Mouse (Mus musculus) embryonic facial prominence, embryonic 10.5 days (tissue): ENCODE measurements at regions not wholly inside any gene's neighbourhood (a gene's known extent, or its start where the extent isn't known, plus 50 kb on each side); places are given as distances from the start of the nearest gene placed in this dataset.

Experiments
- DNase-seq: peaks from one replicate; pipeline ENCODE4 v3.0.0-alpha.2; 2017; ENCODE audit warnings: low spot score
- H3K27ac ChIP-seq: fragments of 300-500 bp; sonication (generic); replicated peaks from 2 replicates; pipeline ENCODE4 v1.5.1; 2016; ENCODE audit warnings: mild to moderate bottlenecking
- H3K27me3 ChIP-seq: fragments of 300-500 bp; sonication (generic); replicated peaks from 2 replicates; pipeline ENCODE4 v1.6.1; 2016; ENCODE audit warnings: low read depth, mild to moderate bottlenecking; ENCODE audit not compliant: poor library complexity, severe bottlenecking
- H3K36me3 ChIP-seq: fragments of 300-500 bp; sonication (generic); replicated peaks from 2 replicates; pipeline ENCODE4 v1.6.1; 2016; ENCODE audit warnings: mild to moderate bottlenecking, moderate library complexity
- H3K4me1 ChIP-seq: fragments of 300-500 bp; sonication (generic); 2 replicates; pipeline ENCODE4 v1.6.1; 2016
- H3K4me3 ChIP-seq: fragments of 300-500 bp; sonication (generic); 2 replicates; pipeline ENCODE4 v1.5.1; 2016; ENCODE audit warnings: mild to moderate bottlenecking, moderate library complexity
- H3K9me3 ChIP-seq: fragments of 300-500 bp; sonication (generic); 2 replicates; pipeline ENCODE4 v1.6.1; 2016; ENCODE audit warnings: mild to moderate bottlenecking
- WGBS: fragments of 180-500 bp; shearing (Covaris S2); methylation state at CpG from one replicate; pipeline ENCODE4 v1.1.7; 2016; 5-methylcytosine and 5-hydroxymethylcytosine counted together

DNA sequence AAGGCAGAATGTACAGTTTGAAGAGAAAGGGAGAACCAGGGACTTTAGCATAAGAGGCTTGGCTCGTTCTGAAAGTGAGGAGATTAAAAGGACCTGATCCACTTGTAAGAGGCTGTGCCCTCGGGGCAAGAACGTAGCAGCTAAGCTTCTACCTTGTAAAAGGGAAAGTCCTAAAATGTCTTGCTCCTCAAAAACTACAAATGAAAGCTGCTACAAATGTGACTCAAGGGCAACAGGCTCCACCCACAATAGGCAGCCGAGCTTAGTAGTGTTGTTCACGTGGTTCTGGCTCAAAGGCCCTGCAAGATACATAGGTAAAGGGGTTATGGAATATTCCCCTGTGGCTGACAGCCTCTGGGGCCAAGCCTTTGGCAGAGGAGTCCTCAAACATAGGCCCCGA, 192.7 kb upstream of the Zfp703 start:
- Histone ChIP-seq H3K9me3 (no peaks in the 10 kb centered on the region), H3K4me3 (no peak overlapping the region), H3K27ac (no peak overlapping the region), H3K36me3 (no peaks in the 10 kb centered on the region), H3K4me1 (peaks cover 5% of the 10 kb centered on the region), H3K27me3 (peaks cover 33% of the 10 kb centered on the region)
- 70% methylated on average over 6 of the region's 6 CpGs for WGBS
- no peak for DNase-seq

DNA sequence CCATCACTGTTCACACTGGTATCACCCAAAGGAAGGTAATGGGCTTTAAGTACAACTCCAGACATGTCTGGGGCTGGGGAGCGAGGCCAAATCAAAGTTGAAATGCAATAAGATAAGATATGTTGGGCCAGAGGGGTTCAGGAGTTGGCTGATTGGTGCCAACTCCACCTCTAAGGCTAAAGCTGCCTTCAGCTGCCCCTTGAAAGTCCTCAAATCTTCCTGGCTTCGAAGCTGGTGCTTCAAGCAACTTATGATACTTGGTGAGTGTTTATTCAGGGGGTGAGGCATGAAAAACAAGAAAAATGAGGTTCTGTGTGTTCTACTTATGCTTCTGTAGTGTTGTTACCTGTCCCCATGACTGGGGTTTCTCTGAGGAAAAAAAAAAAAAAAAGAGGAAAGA, 185.3 kb upstream of the Zfp703 start:
- H3K27me3 ChIP-seq: no peaks in the 10 kb centered on the region; the same call in 1 of the 2 replicates
- H3K4me1 ChIP-seq: peaks cover 6% of the 10 kb centered on the region; the same call in 1 of the 2 replicates
- no peaks in the 10 kb centered on the region for H3K9me3 ChIP-seq
- no peak for DNase-seq
- WGBS: 84% methylated on average over 2 of the region's 2 CpGs
- H3K36me3 ChIP-seq: no peaks in the 10 kb centered on the region
- H3K4me3 ChIP-seq: no peak overlapping the region
- no peak overlapping the region for H3K27ac ChIP-seq

DNA sequence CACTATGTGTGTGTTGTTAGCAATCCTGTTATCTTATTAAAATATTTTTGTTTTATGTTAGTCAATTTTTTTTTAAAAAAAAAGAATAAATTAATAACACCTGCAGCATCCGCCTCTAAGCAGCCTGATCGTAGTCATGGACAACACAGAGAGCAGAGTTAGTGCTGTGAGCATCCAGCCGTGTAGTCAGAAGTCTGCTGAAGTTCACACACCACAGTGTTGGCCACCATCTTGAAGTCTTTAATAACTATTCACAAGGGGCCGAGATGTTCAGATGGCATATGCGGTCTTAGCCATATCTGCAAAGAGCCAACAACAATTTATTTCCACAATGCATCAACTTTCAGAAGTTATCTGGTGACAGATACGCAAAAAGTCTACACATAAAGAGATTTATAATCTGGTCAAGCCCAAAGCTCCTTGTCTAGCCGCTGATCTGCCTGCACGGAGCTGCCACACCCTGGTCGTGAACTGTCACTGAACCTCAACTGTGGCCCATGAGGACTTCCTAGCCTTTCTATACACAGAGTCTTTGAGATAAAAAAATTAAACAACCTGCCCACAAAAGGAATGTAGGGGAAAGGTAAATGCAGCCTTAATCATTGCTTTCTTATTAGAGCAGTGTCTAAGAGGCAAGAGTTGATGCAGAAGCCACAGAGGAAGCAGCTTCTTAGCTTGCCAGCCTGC, 183.4 kb upstream of the Zfp703 start:
- DNase-seq: no peak
- no peak overlapping the region for H3K27ac ChIP-seq
- H3K9me3 ChIP-seq: no peaks in the 10 kb centered on the region
- WGBS: 90% methylated on average over 9 of the region's 9 CpGs
- peaks cover 6% of the 10 kb centered on the region; the same call in 1 of the 2 replicates for H3K4me1 ChIP-seq
- peaks cover 6% of the 10 kb centered on the region; the same call in 1 of the 2 replicates for H3K27me3 ChIP-seq
- H3K36me3 ChIP-seq: no peaks in the 10 kb centered on the region
- no peak overlapping the region for H3K4me3 ChIP-seq

DNA sequence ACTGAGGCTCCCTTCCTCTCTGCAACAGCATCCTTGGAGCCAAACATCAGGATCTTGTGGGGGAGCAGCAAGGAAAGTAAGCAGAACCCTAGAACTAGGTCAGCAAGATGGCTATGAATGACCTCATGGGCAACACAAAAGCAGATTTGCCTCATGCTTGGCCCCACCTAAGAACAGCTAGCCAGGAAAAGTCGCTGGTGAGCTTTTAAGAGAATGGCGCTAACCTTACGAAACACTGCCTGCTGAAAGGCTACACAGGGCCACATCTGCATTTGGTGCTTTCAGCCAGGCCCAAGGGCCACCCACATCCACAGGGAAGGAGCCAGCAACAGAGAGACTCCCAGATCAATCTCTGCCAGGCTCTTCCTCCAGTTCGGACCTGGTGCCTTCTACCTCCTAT, 182.7 kb upstream of the Zfp703 start:
- Histone ChIP-seq H3K27ac (no peak overlapping the region), H3K36me3 (no peaks in the 10 kb centered on the region), H3K4me1 (peaks cover 6% of the 10 kb centered on the region; the same call in 1 of the 2 replicates), H3K9me3 (no peaks in the 10 kb centered on the region), H3K27me3 (peaks cover 12% of the 10 kb centered on the region; the same call in 1 of the 2 replicates), H3K4me3 (no peak overlapping the region)
- no peak for DNase-seq
- WGBS: 92% methylated on average over 4 of the region's 4 CpGs

DNA sequence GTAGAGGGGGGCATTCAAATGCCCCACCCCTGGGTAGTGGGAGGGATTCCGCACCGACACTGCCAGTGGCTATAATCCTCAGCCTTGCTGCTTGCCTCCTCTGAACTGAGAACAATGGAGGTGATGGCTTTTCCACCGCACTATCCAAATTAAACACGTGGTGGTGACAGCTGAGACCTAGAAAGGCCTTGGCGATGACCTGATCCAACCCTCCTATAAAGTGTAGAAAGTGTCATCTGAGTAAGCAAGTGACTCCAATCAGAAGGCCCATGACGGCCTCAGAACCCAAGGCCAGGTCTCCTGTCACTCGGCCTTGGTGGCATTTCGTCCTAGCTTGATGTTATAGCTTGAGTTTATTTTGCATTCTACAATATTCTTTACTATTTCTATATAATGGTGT, 181.5 kb upstream of the Zfp703 start:
- Histone ChIP-seq H3K4me3 (no peak overlapping the region), H3K4me1 (peaks cover 6% of the 10 kb centered on the region; the same call in 1 of the 2 replicates), H3K27ac (no peak overlapping the region), H3K36me3 (no peaks in the 10 kb centered on the region), H3K9me3 (no peaks in the 10 kb centered on the region), H3K27me3 (peaks cover 13% of the 10 kb centered on the region; the same call in 1 of the 2 replicates)
- 80% methylated on average over 8 of the region's 8 CpGs for WGBS
- DNase-seq: no peak

DNA sequence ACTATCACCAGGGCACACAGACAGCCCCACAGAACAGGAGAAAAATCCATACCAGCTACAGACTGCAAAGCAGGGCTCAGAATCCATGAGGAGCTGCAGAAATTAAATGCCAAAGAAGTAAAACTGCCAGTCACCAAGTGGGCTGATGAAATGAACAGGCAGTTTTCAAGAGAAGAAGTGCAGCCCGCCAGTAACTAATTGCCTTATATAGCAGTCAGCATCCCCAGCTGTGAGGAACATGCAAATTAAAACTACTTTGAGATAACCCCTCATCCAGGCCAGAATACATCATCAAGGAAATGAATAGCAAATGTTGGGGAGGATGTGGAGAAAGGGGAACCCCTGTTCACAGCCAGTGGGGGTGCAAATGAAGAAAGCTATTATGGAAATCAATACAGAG, 177.3 kb upstream of the Zfp703 start:
- Histone ChIP-seq H3K36me3 (no peaks in the 10 kb centered on the region), H3K4me1 (peaks cover 18% of the 10 kb centered on the region), H3K9me3 (no peaks in the 10 kb centered on the region), H3K27me3 (peaks cover 48% of the 10 kb centered on the region), H3K27ac (no peak overlapping the region), H3K4me3 (no peak overlapping the region)
- DNase-seq: no peak
- WGBS: 55% methylated on average over 1 of the region's 1 CpGs

DNA sequence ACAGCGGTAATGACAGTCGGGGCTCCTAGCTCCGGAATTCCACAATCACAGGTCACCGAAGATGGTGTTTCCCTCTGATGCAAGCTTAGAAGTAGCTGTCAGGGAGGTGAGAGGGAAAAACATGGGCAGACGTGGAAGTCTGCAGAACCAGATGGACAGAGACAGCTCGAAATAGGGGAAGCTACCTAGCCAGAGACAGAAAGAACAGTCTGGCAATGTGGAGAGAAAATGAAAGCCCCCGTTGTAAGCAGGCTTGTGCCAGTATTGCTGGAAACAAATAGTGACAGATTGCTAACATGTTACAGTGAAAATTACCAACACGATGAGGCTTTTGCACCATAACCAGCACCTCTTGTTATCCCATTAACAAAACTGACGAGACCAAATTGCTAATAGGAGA, 173.0 kb upstream of the Zfp703 start:
- no peaks in the 10 kb centered on the region for H3K9me3 ChIP-seq
- no peaks in the 10 kb centered on the region for H3K36me3 ChIP-seq
- DNase-seq: no peak
- H3K4me1 ChIP-seq: peaks cover 61% of the 10 kb centered on the region
- H3K4me3 ChIP-seq: no peak overlapping the region
- no peak overlapping the region; the same call in 1 of the 2 replicates for H3K27ac ChIP-seq
- WGBS: 59% methylated on average over 9 of the region's 9 CpGs
- H3K27me3 ChIP-seq: peaks cover 47% of the 10 kb centered on the region

DNA sequence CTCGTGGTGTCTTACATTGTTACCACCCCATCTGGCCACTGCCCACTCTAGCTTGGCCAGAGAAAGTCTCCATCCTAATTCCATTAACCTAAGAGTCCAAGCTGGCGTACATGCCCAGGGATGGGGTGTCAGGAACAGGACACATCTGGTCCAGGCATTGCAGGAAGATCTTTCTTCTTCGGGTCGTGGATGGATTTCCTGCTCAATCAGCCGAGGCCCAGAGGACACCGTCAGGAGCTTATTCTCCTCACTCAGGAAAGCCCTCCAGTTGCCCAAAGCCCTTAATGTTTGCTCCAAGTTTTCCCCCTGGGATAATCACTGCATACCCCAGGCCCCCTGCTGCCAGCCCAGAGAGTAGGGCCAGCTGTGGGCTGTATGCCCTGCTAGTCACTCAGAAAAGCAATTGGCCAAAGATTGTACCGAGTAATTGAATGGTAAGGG, 172.2 kb upstream of the Zfp703 start:
- peak overlapping the region; percentile 72 for H3K27ac ChIP-seq
- H3K4me1 ChIP-seq: peaks cover 69% of the 10 kb centered on the region
- H3K36me3 ChIP-seq: no peaks in the 10 kb centered on the region
- WGBS: 15% methylated on average over 7 of the region's 7 CpGs
- peaks cover 52% of the 10 kb centered on the region for H3K27me3 ChIP-seq
- H3K4me3 ChIP-seq: peak overlapping the region; percentile 22; the same call in 1 of the 2 replicates
- no peaks in the 10 kb centered on the region for H3K9me3 ChIP-seq
- peak; percentile 76 for DNase-seq

DNA sequence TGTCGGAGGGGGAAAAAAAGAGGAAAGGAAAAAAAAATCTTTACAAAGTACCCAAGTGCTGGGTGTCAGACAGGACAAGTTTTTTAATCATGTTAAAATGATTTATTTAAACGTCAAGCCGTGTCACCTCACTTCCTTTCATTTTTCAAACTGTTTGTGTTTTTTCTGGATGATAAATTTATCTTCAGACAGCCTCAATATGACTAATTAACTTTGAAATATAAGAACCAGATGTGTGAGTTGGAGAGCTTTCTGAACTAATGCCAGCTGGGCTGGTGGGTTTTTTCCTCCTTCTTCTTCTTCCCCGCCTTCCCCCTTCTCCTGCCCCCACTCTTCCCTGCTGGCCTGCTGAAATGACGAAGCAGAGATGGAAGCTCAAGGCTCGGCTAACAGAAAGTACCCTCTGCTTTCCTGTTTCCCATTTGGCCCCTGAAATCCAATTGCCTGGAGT, 171.7 kb upstream of the Zfp703 start:
- DNase-seq: peak; percentile 69
- no peak overlapping the region for H3K4me3 ChIP-seq
- peaks cover 74% of the 10 kb centered on the region for H3K4me1 ChIP-seq
- peaks cover 57% of the 10 kb centered on the region for H3K27me3 ChIP-seq
- H3K9me3 ChIP-seq: no peaks in the 10 kb centered on the region
- H3K27ac ChIP-seq: peak overlapping the region; percentile 72; the same call in 1 of the 2 replicates
- WGBS: 14% methylated on average over 6 of the region's 6 CpGs
- no peaks in the 10 kb centered on the region for H3K36me3 ChIP-seq

DNA sequence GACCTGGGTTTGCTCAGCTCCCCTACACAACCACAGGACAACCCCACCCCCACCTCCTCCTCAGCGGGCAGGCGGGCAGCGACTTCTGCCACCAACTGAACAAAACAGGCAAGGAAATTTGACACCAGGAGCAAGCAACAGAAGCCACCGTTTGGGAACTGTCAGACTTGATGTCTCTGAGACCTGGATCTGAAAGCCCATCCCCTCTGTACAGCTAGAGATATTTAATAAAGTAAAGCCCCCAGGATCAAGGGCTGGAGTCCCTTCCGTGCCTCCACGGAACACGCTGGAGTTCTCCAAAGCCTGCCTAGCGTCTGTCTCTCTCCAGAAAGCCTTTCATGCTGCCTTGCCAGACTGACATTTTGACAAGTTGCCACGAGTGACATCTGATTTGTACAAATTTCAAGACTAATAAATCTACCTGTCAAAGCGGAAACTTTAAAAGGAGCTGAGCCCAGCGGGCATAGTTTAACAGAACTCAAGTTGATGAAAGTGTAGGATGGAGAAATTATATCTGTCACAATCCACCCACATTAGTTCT, 168.9 kb upstream of the Zfp703 start:
- Histone ChIP-seq H3K4me3 (no peak overlapping the region), H3K36me3 (no peaks in the 10 kb centered on the region), H3K27me3 (peaks cover 51% of the 10 kb centered on the region), H3K27ac (peak overlapping the region; percentile 64), H3K9me3 (no peaks in the 10 kb centered on the region), H3K4me1 (peaks cover 84% of the 10 kb centered on the region)
- WGBS: 10% methylated on average over 11 of the region's 11 CpGs
- peak; percentile 71 for DNase-seq

DNA sequence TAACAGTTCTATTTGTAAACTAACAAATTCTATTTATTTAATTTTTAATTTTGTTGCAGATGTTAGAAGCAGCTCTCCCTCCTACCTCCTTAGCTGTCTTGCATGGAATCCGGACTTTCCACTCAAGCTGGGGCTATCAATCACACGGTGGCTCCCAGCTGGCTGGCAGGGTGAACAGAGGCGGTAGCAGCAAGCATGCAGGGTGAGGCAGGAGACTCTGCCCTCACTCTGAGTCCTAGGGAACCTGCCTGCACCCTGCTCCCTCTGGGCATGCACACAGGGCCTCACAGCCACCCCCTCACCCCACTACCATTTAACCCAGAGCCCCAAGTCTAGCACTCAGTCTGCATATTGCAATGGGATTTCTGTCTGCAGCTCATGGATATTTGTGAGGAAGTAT, 168.4 kb upstream of the Zfp703 start:
- WGBS: 14% methylated on average over 3 of the region's 3 CpGs
- Histone ChIP-seq H3K4me3 (no peak overlapping the region), H3K27ac (peak overlapping the region; percentile 71), H3K9me3 (no peaks in the 10 kb centered on the region), H3K4me1 (peaks cover 86% of the 10 kb centered on the region), H3K27me3 (peaks cover 45% of the 10 kb centered on the region), H3K36me3 (no peaks in the 10 kb centered on the region)
- peak; percentile 62 for DNase-seq

DNA sequence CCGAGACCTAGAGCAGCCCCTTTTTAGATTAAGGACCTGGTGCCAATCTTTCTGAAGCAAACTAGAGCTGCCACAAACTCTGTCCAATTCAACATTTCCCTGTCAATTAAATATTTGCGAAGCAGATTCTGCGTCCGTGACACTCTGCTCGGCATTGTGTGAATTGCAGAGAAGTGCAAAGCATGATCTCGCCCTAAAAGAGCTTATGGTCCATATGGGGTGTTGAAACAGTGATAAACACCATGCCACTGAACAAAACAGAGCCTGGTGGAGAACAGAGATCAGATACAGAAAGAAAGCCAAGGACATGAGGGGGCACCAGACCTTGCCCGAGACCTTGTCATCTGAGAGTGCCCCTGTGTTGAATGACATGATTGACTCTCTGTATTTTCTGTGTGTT, 167.2 kb upstream of the Zfp703 start:
- Histone ChIP-seq H3K4me3 (no peak overlapping the region), H3K27me3 (peaks cover 37% of the 10 kb centered on the region), H3K36me3 (no peaks in the 10 kb centered on the region), H3K4me1 (peaks cover 76% of the 10 kb centered on the region), H3K9me3 (no peaks in the 10 kb centered on the region), H3K27ac (no peak overlapping the region)
- WGBS: 88% methylated on average over 7 of the region's 7 CpGs
- DNase-seq: no peak
